Mouse (Mus musculus): ENCODE results near the gene 1700123O20Rik. TPM values are rescaled to one million over a fixed set of nuclear protein-coding genes. Genes with fewer than 3 reads are reported as not detected.

1700123O20Rik gene
- total and polyA plus RNA-seq, 2 experiments from 2014 or later, result 29.6 to 67.7 TPM

DNA sequence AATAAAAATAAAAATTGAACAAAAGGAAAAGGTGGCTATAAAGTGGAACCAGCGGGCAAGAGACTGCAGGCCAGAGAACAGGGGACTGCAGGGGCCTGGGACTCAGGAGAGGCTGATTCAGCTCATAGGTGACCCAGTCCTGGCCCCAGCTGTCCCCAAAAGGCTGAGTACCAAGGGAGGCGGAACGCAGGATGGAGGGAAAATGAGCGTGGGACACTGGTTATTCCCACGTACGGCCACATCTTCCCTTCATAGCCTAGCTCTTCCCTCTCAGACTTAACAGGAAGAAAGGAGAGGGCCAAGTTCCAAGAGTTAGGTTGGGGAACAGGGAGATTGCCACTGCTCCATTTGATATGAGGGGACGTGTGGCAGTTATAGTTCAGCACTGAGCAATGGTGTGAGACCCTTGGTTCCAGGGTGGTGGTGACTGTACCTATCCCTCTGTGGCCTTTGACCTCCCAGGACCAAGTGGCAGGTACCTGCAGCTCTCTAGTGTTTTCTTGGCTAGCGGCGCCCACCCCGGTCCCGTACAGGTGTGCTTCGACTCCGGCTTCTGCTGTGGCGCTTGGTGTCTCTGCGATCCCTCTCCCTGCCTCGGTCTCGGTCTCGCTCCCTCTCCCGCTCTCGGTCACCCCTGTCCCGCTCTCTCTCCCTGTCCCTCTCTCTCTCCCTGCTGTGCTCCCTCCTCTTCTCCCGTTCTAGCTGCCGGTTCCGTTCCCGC, 43.6 kb upstream of the 1700123O20Rik start:
- H3K27me3 ChIP-seq (ENCODE audit: insufficient read depth, low read length), result no peaks in the 10 kb centered on the region
- no peaks in the 10 kb centered on the region for H3K9me3 ChIP-seq (ENCODE audit: low read length)
- no peak for ATAC-seq
- H3K9ac ChIP-seq (replicated peaks; ENCODE audit: low read length), result no peak overlapping the region
- H3K36me3 ChIP-seq (ENCODE audit: insufficient read depth, low read length), result peaks cover 52% of the 10 kb centered on the region
- WGBS, result 79% methylated on average over 22 of the region's 25 CpGs
- H3K4me2 ChIP-seq (ENCODE audit: low read depth, low read length), result no peak overlapping the region
- no peaks in the 10 kb centered on the region; the same call in 1 of the 2 replicates for H3K4me1 ChIP-seq (ENCODE audit: insufficient read depth, low read length)
- no peak for DNase-seq (ENCODE audit: low spot score)
- no peak overlapping the region; the same call in 1 of the 2 replicates for H3K4me3 ChIP-seq (ENCODE audit: low read length)
- TF ChIP-seq CTCF (IDR thresholded peaks at IDR 0.05; ENCODE audit: low read depth), result no peak
- 0 out of 2 replicates have a peak overlapping the region, but pooled peaks have one; percentile 78 for H3K27ac ChIP-seq

DNA sequence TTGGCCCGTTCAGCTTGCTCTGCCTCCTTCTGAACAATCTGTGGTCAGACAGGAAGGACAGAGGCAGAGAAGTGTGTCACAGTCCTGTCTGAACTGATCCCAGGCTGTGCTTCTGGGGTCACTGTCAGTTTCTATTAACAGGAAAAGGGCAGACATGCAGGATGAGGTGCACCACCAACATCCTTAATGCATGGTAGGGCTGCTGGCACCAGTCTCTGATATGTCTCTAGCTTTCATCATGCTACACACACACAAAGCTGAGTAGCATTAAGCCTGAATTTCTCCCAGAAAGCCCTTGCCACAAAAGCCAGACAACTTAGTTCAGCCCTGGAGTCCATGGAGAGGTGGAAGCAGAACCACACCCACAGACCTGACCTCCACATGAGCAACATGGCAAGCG, 43.0 kb upstream of the 1700123O20Rik start:
- Histone ChIP-seq H3K27ac (no peak overlapping the region), H3K27me3 (ENCODE audit: insufficient read depth, low read length) (no peaks in the 10 kb centered on the region), H3K4me3 (ENCODE audit: low read length) (no peak overlapping the region), H3K9ac (replicated peaks; ENCODE audit: low read length) (no peak overlapping the region), H3K4me1 (ENCODE audit: insufficient read depth, low read length) (no peaks in the 10 kb centered on the region; the same call in 1 of the 2 replicates), H3K36me3 (ENCODE audit: insufficient read depth, low read length) (peaks cover 57% of the 10 kb centered on the region), H3K4me2 (ENCODE audit: low read depth, low read length) (no peak overlapping the region), H3K9me3 (ENCODE audit: low read length) (no peaks in the 10 kb centered on the region)
- TF ChIP-seq CTCF (IDR thresholded peaks at IDR 0.05; ENCODE audit: low read depth), result no peak
- ATAC-seq, result no peak
- no peak for DNase-seq (ENCODE audit: low spot score)
- 97% methylated on average over 2 of the region's 2 CpGs for WGBS

DNA sequence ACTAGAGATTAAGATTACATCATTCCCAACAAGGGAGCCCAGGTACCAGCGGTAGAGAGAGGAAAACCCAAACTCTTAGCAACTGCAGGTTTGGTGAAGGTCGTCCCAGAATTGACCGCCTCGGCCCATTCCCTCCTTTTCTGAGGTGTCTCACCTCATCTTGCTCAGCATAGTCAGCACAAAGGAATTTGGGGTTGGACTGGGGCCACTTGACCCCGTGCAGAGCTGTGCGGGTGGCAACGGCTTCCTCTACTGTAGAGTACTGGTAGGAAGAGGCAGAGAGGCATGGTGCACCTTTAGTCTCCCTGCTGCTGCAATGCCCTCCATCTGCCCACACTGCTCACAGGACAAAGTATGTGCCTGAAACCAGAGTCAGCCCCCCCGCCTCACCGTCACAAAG, 41.7 kb upstream of the 1700123O20Rik start:
- H3K27me3 ChIP-seq (ENCODE audit: insufficient read depth, low read length), result no peaks in the 10 kb centered on the region
- H3K9me3 ChIP-seq (ENCODE audit: low read length), result no peaks in the 10 kb centered on the region
- no peak for TF ChIP-seq CTCF (IDR thresholded peaks at IDR 0.05; ENCODE audit: low read depth)
- no peak overlapping the region for H3K4me3 ChIP-seq (ENCODE audit: low read length)
- no peak overlapping the region for H3K4me2 ChIP-seq (ENCODE audit: low read depth, low read length)
- peaks cover 67% of the 10 kb centered on the region for H3K36me3 ChIP-seq (ENCODE audit: insufficient read depth, low read length)
- ATAC-seq, result no peak
- no peaks in the 10 kb centered on the region; the same call in 1 of the 2 replicates for H3K4me1 ChIP-seq (ENCODE audit: insufficient read depth, low read length)
- DNase-seq (ENCODE audit: low spot score), result no peak
- no peak overlapping the region for H3K9ac ChIP-seq (replicated peaks; ENCODE audit: low read length)
- WGBS, result 88% methylated on average over 9 of the region's 9 CpGs
- no peak overlapping the region for H3K27ac ChIP-seq

DNA sequence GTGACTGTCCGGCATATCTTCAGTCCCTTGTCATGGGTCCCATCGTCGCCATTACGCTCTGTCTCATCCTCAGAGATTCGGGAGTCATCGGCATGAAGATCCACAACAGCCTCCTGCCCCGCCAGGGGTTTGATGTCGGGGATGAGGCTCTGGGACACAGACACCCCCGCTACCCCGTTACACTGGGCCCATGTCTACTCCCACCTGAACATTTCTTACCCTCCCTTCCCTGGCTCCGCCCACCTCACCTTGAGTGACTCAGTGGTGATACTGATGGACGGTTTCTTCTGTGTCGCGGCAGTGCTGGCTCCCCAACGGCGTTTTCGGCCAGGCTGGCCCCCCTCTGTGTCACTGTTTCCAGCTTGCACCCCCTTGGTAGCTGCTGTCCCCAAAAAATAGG, 39.6 kb upstream of the 1700123O20Rik start:
- no peak overlapping the region for H3K4me2 ChIP-seq (ENCODE audit: low read depth, low read length)
- no peaks in the 10 kb centered on the region for H3K4me1 ChIP-seq (ENCODE audit: insufficient read depth, low read length)
- no peak for ATAC-seq
- no peak for DNase-seq (ENCODE audit: low spot score)
- H3K9me3 ChIP-seq (ENCODE audit: low read length), result no peaks in the 10 kb centered on the region
- WGBS, result 96% methylated on average over 17 of the region's 17 CpGs
- TF ChIP-seq CTCF (IDR thresholded peaks at IDR 0.05; ENCODE audit: low read depth), result no peak
- no peaks in the 10 kb centered on the region for H3K27me3 ChIP-seq (ENCODE audit: insufficient read depth, low read length)
- no peak overlapping the region for H3K4me3 ChIP-seq (ENCODE audit: low read length)
- H3K9ac ChIP-seq (replicated peaks; ENCODE audit: low read length), result no peak overlapping the region
- H3K27ac ChIP-seq, result no peak overlapping the region
- H3K36me3 ChIP-seq (ENCODE audit: insufficient read depth, low read length), result peaks cover 82% of the 10 kb centered on the region

DNA sequence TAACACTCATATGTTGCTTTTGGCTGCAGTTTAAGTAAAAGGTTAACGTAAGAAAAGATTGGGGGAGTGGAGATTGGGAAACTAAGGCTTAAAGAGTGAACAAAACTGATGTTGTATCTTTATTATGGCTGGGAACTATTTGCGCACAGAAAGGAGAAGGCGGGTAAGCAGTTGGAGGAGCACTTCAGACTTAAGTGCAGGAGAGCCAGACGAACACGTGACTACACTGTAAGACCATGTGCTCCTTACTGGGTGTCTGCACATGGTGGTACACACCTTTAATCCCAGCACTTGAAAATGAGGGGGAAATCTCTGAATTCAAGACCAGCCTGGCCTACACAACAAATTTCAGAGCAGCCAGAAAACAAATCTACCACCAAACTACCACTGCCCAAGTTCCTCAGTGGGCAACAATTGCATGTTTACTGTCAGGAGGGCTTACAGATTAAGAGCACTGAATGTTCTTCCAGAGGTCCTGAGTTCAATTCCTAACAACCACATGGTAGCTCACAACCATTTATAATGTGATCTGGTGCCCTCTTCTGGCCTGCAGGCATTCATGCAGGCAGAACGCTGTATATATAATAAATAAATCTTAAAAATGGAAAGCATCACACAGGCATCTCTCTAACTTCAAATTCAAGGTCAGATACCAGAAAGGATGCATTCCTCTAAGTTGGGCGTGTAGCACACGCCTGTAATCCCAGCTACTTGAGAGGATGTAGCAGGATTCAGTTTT, 38.9 kb upstream of the 1700123O20Rik start:
- Histone ChIP-seq H3K9me3 (ENCODE audit: low read length) (no peaks in the 10 kb centered on the region), H3K27ac (no peak overlapping the region), H3K4me2 (ENCODE audit: low read depth, low read length) (no peak overlapping the region), H3K4me1 (ENCODE audit: insufficient read depth, low read length) (peaks cover under 1% of the 10 kb centered on the region), H3K9ac (replicated peaks; ENCODE audit: low read length) (no peak overlapping the region), H3K36me3 (ENCODE audit: insufficient read depth, low read length) (peaks cover 87% of the 10 kb centered on the region), H3K27me3 (ENCODE audit: insufficient read depth, low read length) (no peaks in the 10 kb centered on the region), H3K4me3 (ENCODE audit: low read length) (no peak overlapping the region)
- WGBS, result 95% methylated on average over 8 of the region's 8 CpGs
- TF ChIP-seq CTCF (IDR thresholded peaks at IDR 0.05; ENCODE audit: low read depth), result peak; percentile 59
- ATAC-seq (no peak), DNase-seq (ENCODE audit: low spot score) (no peak)

- H3K9me3 ChIP-seq (ENCODE audit: low read length), result no peaks in the 10 kb centered on the region
- WGBS, result 66% methylated on average over 4 of the region's 4 CpGs
Measured at GRCm38 (mm10) chr14:54647900-54648299, 38.1 kb upstream of the 1700123O20Rik start.

More at GRCm38 (mm10) chr14:54647900-54648299, 38.1 kb upstream of the 1700123O20Rik start:
- no peak overlapping the region for H3K9ac ChIP-seq (replicated peaks; ENCODE audit: low read length)
- no peak for TF ChIP-seq CTCF (IDR thresholded peaks at IDR 0.05; ENCODE audit: low read depth)
- H3K27ac ChIP-seq, result no peak overlapping the region
- no peak overlapping the region for H3K4me2 ChIP-seq (ENCODE audit: low read depth, low read length)
- H3K4me3 ChIP-seq (ENCODE audit: low read length), result no peak overlapping the region
- peaks cover 7% of the 10 kb centered on the region for H3K4me1 ChIP-seq (ENCODE audit: insufficient read depth, low read length)
- peaks cover 80% of the 10 kb centered on the region for H3K36me3 ChIP-seq (ENCODE audit: insufficient read depth, low read length)
- DNase-seq (ENCODE audit: low spot score) (no peak), ATAC-seq (no peak)
- no peaks in the 10 kb centered on the region for H3K27me3 ChIP-seq (ENCODE audit: insufficient read depth, low read length)
